Mouse (Mus musculus): ENCODE data around the gene Cntn2.

- TF ChIP-seq GATA1 (IDR thresholded peaks at IDR 0.05; ENCODE audit: low read length) (no peak), TAL1 (IDR thresholded peaks at IDR 0.05; ENCODE audit: low read length) (no peak)
Measured at GRCm38 (mm10) chr1:132536416-132536815, 6.6 kb downstream of the Cntn2 start.
